Mouse (Mus musculus) forebrain, postnatal 0 days (tissue): ENCODE data around the gene Svop. TPM values are rescaled to one million over a fixed set of nuclear protein-coding genes. Genes with fewer than 3 reads are reported as not detected.

Experiments
- ATAC-seq: fragments of 200-750 bp; cut with Nextera tagmentation; 2 replicates; pipeline ENCODE4 v1.8.0; 2017; ENCODE audit warnings: mild to moderate bottlenecking, moderate library complexity
- DNase-seq: peaks from one replicate; pipeline ENCODE4 v3.0.0-alpha.2; 2015
- H3K27ac ChIP-seq: fragments of 300-500 bp; sonication (generic); 2 replicates; pipeline ENCODE4 v1.5.1; 2014; ENCODE audit warnings: low read depth, mild to moderate bottlenecking, antibody characterized with exemption, low read length, moderate library complexity, mixed read lengths
- H3K27me3 ChIP-seq: fragments of 300-500 bp; sonication (generic); 2 replicates; pipeline ENCODE4 v1.6.1; 2014; ENCODE audit warnings: mild to moderate bottlenecking, low read length, mixed read lengths; ENCODE audit not compliant: insufficient read depth
- H3K36me3 ChIP-seq: fragments of 300-500 bp; sonication (generic); 2 replicates; pipeline ENCODE4 v1.6.1; 2014; ENCODE audit warnings: mild to moderate bottlenecking, moderate library complexity; ENCODE audit not compliant: insufficient read depth
- H3K4me1 ChIP-seq: fragments of 300-500 bp; sonication (generic); 2 replicates; pipeline ENCODE4 v1.6.1; 2014; ENCODE audit warnings: antibody characterized with exemption; ENCODE audit not compliant: insufficient read depth
- H3K4me2 ChIP-seq: fragments of 300-500 bp; sonication (generic); 2 replicates; pipeline ENCODE4 v1.6.1; 2014; ENCODE audit warnings: low read depth, mild to moderate bottlenecking, moderate library complexity
- H3K4me3 ChIP-seq: fragments of 300-500 bp; sonication (generic); 2 replicates; pipeline ENCODE4 v1.5.1; 2014; ENCODE audit warnings: low read depth, low read length, mixed read lengths
- H3K9ac ChIP-seq: fragments of 300-500 bp; sonication (generic); 2 replicates; pipeline ENCODE4 v1.6.1; 2014; ENCODE audit warnings: mild to moderate bottlenecking
- H3K9me3 ChIP-seq: fragments of 300-500 bp; sonication (generic); 2 replicates; pipeline ENCODE4 v1.6.1; 2016; ENCODE audit warnings: low read length
- CTCF ChIP-seq: sonication (generic); IDR thresholded peaks from 2 replicates; pipeline ENCODE4 v1.5.1; 2016; ENCODE audit warnings: antibody characterized with exemption, control low read depth, low read depth
- WGBS: fragments of 180-500 bp; shearing (Covaris S2); extraction: QIAGEN DNeasy Blood & Tissue Kit; methylation state at CpG from one replicate; pipeline ENCODE4 v1.1.7; 2014; 5-methylcytosine and 5-hydroxymethylcytosine counted together
- polyA plus RNA-seq: library from polyadenylated mRNA; unstranded; fragments of >200 nt; fragmentation: Nextera tagmentation; extraction: Ambion mirVana; gene quantifications from 2 replicates; pipeline ENCODE4 v1.2.1, GENCODE M21; 2015
- total RNA-seq: library from RNA; depleted of rRNA; stranded (reverse); fragments of >200 nt; gene quantifications from 2 replicates; pipeline ENCODE4 v1.2.3, GENCODE M21; 2014

The Svop gene
- total and polyA plus RNA-seq, 2 experiments from 2014 or later = 97.5 to 177 TPM

- H3K36me3 ChIP-seq = peaks cover 35% of the 10 kb centered on the region
- no peak overlapping the region for H3K27ac ChIP-seq
- no peak overlapping the region for H3K4me2 ChIP-seq
- H3K4me1 ChIP-seq = no peaks in the 10 kb centered on the region
- no peak for TF ChIP-seq CTCF
- H3K4me3 ChIP-seq = no peak overlapping the region
- H3K27me3 ChIP-seq = no peaks in the 10 kb centered on the region
- DNase-seq (no peak), ATAC-seq (peak; percentile 59; the same call in 1 of the 2 replicates)
- no peak overlapping the region for H3K9ac ChIP-seq
- no peaks in the 10 kb centered on the region for H3K9me3 ChIP-seq
- WGBS = 51% methylated on average over 4 of the region's 4 CpGs
Observed at GRCm38 (mm10) chr5:114063958-114064357, 27.4 kb downstream of the Svop start.

GRCm38 (mm10) chr5:114061675-114062074 is 29.7 kb downstream of the Svop start:
- Histone ChIP-seq H3K4me2 (no peak overlapping the region), H3K4me1 (no peaks in the 10 kb centered on the region), H3K27ac (no peak overlapping the region), H3K9ac (no peak overlapping the region), H3K4me3 (no peak overlapping the region), H3K36me3 (peaks cover 43% of the 10 kb centered on the region), H3K27me3 (no peaks in the 10 kb centered on the region), H3K9me3 (no peaks in the 10 kb centered on the region)
- ATAC-seq (no peak), DNase-seq (no peak)
- TF ChIP-seq CTCF = no peak
- WGBS = 65% methylated on average over 7 of the region's 7 CpGs

- H3K4me1 ChIP-seq = no peaks in the 10 kb centered on the region
- no peaks in the 10 kb centered on the region for H3K27me3 ChIP-seq
- H3K36me3 ChIP-seq = peaks cover 51% of the 10 kb centered on the region
- 62% methylated on average over 9 of the region's 9 CpGs for WGBS
- no peaks in the 10 kb centered on the region for H3K9me3 ChIP-seq
- peak; percentile 29 for DNase-seq
- no peak overlapping the region for H3K27ac ChIP-seq
- TF ChIP-seq CTCF = no peak
- ATAC-seq = no peak
- H3K4me3 ChIP-seq = no peak overlapping the region
- no peak overlapping the region for H3K4me2 ChIP-seq
- no peak overlapping the region for H3K9ac ChIP-seq
Observed at GRCm38 (mm10) chr5:114057129-114057731, 34.1 kb downstream of the Svop start.

- no peaks in the 10 kb centered on the region for H3K4me1 ChIP-seq
- TF ChIP-seq CTCF = peak; percentile 89
- H3K9ac ChIP-seq = no peak overlapping the region
- WGBS = 24% methylated on average over 9 of the region's 9 CpGs
- DNase-seq = peak; percentile 65
- no peak overlapping the region for H3K27ac ChIP-seq
- peaks cover 56% of the 10 kb centered on the region for H3K36me3 ChIP-seq
- H3K9me3 ChIP-seq = no peaks in the 10 kb centered on the region
- no peaks in the 10 kb centered on the region for H3K27me3 ChIP-seq
- H3K4me2 ChIP-seq = no peak overlapping the region
- H3K4me3 ChIP-seq = no peak overlapping the region
- ATAC-seq = peak; percentile 43
Observed at GRCm38 (mm10) chr5:114052246-114052761, 39.1 kb downstream of the Svop start.

GRCm38 (mm10) chr5:114048731-114049308 is 42.5 kb downstream of the Svop start:
- ATAC-seq = no peak
- 0 out of 2 replicates have a peak, but pooled peaks have one; percentile 7 for TF ChIP-seq CTCF
- H3K27ac ChIP-seq = no peak overlapping the region; the same call in 1 of the 2 replicates
- H3K4me3 ChIP-seq = no peak overlapping the region
- H3K9ac ChIP-seq = no peak overlapping the region
- H3K36me3 ChIP-seq = peaks cover 52% of the 10 kb centered on the region
- no peaks in the 10 kb centered on the region for H3K27me3 ChIP-seq
- H3K9me3 ChIP-seq = no peaks in the 10 kb centered on the region
- WGBS = 51% methylated on average over 12 of the region's 12 CpGs
- no peak for DNase-seq
- no peaks in the 10 kb centered on the region for H3K4me1 ChIP-seq
- no peak overlapping the region for H3K4me2 ChIP-seq

- H3K27me3 ChIP-seq = no peaks in the 10 kb centered on the region
- DNase-seq = no peak
- no peak overlapping the region for H3K27ac ChIP-seq
- peaks cover 54% of the 10 kb centered on the region for H3K36me3 ChIP-seq
- H3K9ac ChIP-seq = no peak overlapping the region
- ATAC-seq = no peak
- H3K4me2 ChIP-seq = no peak overlapping the region
- H3K4me3 ChIP-seq = no peak overlapping the region
- H3K9me3 ChIP-seq = no peaks in the 10 kb centered on the region
- TF ChIP-seq CTCF = no peak
- H3K4me1 ChIP-seq = no peaks in the 10 kb centered on the region
- WGBS = 87% methylated on average over 5 of the region's 5 CpGs
Observed at GRCm38 (mm10) chr5:114047182-114047581, 44.2 kb downstream of the Svop start.

- no peak; the same call in 1 of the 2 replicates for TF ChIP-seq CTCF
- ATAC-seq (no peak), DNase-seq (no peak)
- Histone ChIP-seq H3K4me3 (no peak overlapping the region), H3K27ac (no peak overlapping the region), H3K27me3 (no peaks in the 10 kb centered on the region), H3K9me3 (no peaks in the 10 kb centered on the region), H3K4me1 (no peaks in the 10 kb centered on the region), H3K36me3 (peaks cover 56% of the 10 kb centered on the region), H3K9ac (no peak overlapping the region), H3K4me2 (no peak overlapping the region)
- WGBS = 50% methylated on average over 3 of the region's 3 CpGs
Observed at GRCm38 (mm10) chr5:114046604-114047003, 44.8 kb downstream of the Svop start.
